In the genomic region with DNA sequence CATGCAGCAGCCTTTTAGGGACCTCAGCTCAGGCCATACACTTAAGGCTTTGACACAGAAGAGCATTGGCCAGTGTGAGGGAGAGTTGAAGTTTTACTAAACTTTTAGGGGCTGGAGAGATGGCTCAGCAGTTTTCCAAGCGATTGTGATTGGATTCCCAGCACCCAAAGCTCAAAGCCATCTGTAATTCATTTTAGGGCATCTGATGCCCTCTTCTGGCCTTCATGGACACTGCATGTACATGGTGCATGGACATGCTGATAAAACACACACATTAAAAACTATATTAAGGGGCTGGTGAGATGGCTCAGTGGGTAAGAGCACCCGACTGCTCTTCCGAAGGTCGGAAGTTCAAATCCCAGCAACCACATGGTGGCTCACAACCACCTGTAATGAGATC, we compare ENCODE assay signal across 1 mouse cellular context.
TF ChIP-seq lines count a peak whose summit lies in the region.

No protein-coding gene starts in this region.

TF ChIP-seq in MEL, 35 proteins besides CTCF, POLR2A, EP300 and RAD21 (continued from another document):
- no peak for TF ChIP-seq TCF12 (IDR thresholded peaks at IDR 0.05; ENCODE audit: low read depth, low read length)
- TF ChIP-seq MXI1 (IDR thresholded peaks at IDR 0.05; ENCODE audit: low read depth, low read length): no peak
- TF ChIP-seq JUND (IDR thresholded peaks at IDR 0.05; ENCODE audit: low read depth, low read length): no peak
- TF ChIP-seq GATA1 (IDR thresholded peaks at IDR 0.05; ENCODE audit: low read depth, low read length): no peak
- no peak for TF ChIP-seq POLR2AphosphoS2 (IDR thresholded peaks at IDR 0.05; ENCODE audit: low read length)
- TF ChIP-seq ETS1 (IDR thresholded peaks at IDR 0.05; ENCODE audit: low read depth, low read length): no peak; the same call in 1 of the 2 replicates
